Mouse (Mus musculus): ENCODE data around the gene Ppp1r1b.

DNA sequence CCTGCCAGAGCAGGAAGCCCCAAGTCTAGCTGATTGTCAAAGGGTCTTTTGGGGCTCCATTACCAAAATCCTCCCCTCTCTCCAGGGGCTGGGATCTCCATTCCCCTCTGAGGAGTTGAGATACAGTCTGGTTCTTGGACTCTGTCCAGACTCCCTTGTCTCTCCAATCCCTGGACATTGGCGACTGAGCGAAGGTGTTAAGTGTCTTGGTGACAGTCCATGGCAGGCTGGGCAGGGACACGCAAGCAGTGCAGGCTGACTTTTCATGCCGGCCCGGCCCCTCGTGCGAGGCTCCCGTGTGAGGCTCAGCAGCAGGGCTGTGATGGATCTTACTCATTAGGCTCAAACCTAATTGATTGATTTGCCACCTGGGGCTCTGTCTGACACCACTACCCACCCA, 26.1 kb downstream of the Ppp1r1b start:
- TF ChIP-seq CTCF (IDR thresholded peaks at IDR 0.05; ENCODE audit: low read depth) (no peak), EP300 (IDR thresholded peaks at IDR 0.05; ENCODE audit: low read depth) (no peak)
